Mouse (Mus musculus) embryo, embryonic 11.5 days (tissue): ENCODE measurements around the gene E130311K13Rik.
A peak's percentile ranks its signal among the peaks of the same experiment; 100 is the strongest.

Source experiments
- DNase-seq: peaks from one replicate; pipeline ENCODE4 v3.0.0-alpha.2; 2012; ENCODE audit warnings: low read depth, low spot score

The E130311K13Rik gene

GRCm38 (mm10) chr3:63928878-63929859 lies at the start of gene E130311K13Rik:
Gene E130311K13Rik, minus strand, starts transcription at chr3:63929472.
- DNase-seq = peak; percentile 79

- DNase-seq = no peak
These were observed 48.6 kb upstream of the E130311K13Rik start for GRCm38 (mm10) chr3:63977895-63978294.

GRCm38 (mm10) chr3:63975955-63976908 lies 47.0 kb upstream of the E130311K13Rik start, which contains the start of gene Gmps:
Gene Gmps, plus strand, starts transcription at chr3:63976106.
- peak; percentile 87 for DNase-seq

- no peak for DNase-seq
These were observed 36.7 kb upstream of the E130311K13Rik start for GRCm38 (mm10) chr3:63965929-63966328.

- no peak for DNase-seq
These were observed 35.6 kb upstream of the E130311K13Rik start for GRCm38 (mm10) chr3:63964922-63965249.

- DNase-seq = peak; percentile 100
These were observed 35.0 kb upstream of the E130311K13Rik start, which contains the start of gene Slc33a1 for GRCm38 (mm10) chr3:63964100-63964921. Gene Slc33a1, minus strand, starts transcription at chr3:63964768.

- no peak for DNase-seq
These were observed 34.3 kb upstream of the E130311K13Rik start for GRCm38 (mm10) chr3:63963421-63964099.

- no peak for DNase-seq
These were observed 20.6 kb upstream of the E130311K13Rik start for GRCm38 (mm10) chr3:63949837-63950236.

GRCm38 (mm10) chr3:63941204-63941850 lies 12.1 kb upstream of the E130311K13Rik start:
- no peak for DNase-seq

GRCm38 (mm10) chr3:63938928-63939327 lies 9.7 kb upstream of the E130311K13Rik start:
- no peak for DNase-seq

GRCm38 (mm10) chr3:63919634-63920033 lies 9.6 kb downstream of the E130311K13Rik start:
- no peak for DNase-seq

GRCm38 (mm10) chr3:63910301-63910700 lies 19.0 kb downstream of the E130311K13Rik start:
- no peak for DNase-seq

GRCm38 (mm10) chr3:63905241-63905640 lies 24.0 kb downstream of the E130311K13Rik start:
- DNase-seq = no peak

GRCm38 (mm10) chr3:63904157-63904556 lies 25.1 kb downstream of the E130311K13Rik start:
- DNase-seq = no peak

GRCm38 (mm10) chr3:63900021-63900571 lies 29.2 kb downstream of the E130311K13Rik start:
- DNase-seq = no peak

GRCm38 (mm10) chr3:63899309-63899695 lies 30.0 kb downstream of the E130311K13Rik start, which contains the start of gene Plch1:
Gene Plch1, minus strand, starts transcription at chr3:63899472.
- DNase-seq = peak; percentile 64

- DNase-seq = peak; percentile 75
These were observed 30.5 kb downstream of the E130311K13Rik start for GRCm38 (mm10) chr3:63898581-63899308.

GRCm38 (mm10) chr3:63897177-63897576 lies 32.1 kb downstream of the E130311K13Rik start:
- no peak for DNase-seq

- no peak for DNase-seq
These were observed 33.0 kb downstream of the E130311K13Rik start for GRCm38 (mm10) chr3:63896303-63896702.
